Mouse (Mus musculus) heart, embryonic 14.5 days (tissue): ENCODE results near the gene Clasp2. TPM values are rescaled to one million over a fixed set of nuclear protein-coding genes. Genes with fewer than 3 reads are reported as not detected.

Source experiments
- ATAC-seq: fragments of 200-750 bp; cut with Nextera tagmentation; 2 replicates; pipeline ENCODE4 v1.8.0; 2017; ENCODE audit warnings: low read depth, moderate TSS enrichment; ENCODE audit not compliant: insufficient number of reproducible peaks, insufficient read depth, low FRiP score
- H3K27ac ChIP-seq, 2 experiments: fragments of 200-500 bp in 1 of 2; fragments of 300-500 bp in 1 of 2; sonication (generic) in 1 of 2; replicated peaks in 1 of 2; 2 replicates each; pipeline ENCODE4 v1.5.1; 2012 to 2014; ENCODE audit warnings: low read depth in 2 of 2, low read length in 2 of 2, control low read depth in 1 of 2, mild to moderate bottlenecking in 1 of 2, mixed read lengths in 1 of 2; ENCODE audit not compliant: control insufficient read depth in 1 of 2, insufficient read depth in 1 of 2
- H3K27me3 ChIP-seq: fragments of 300-500 bp; sonication (generic); 2 replicates; pipeline ENCODE4 v1.6.1; 2014; ENCODE audit warnings: mild to moderate bottlenecking, low read length, control low read depth; ENCODE audit not compliant: control insufficient read depth, insufficient read depth
- H3K36me3 ChIP-seq: fragments of 300-500 bp; sonication (generic); 2 replicates; pipeline ENCODE4 v1.6.1; 2014; ENCODE audit warnings: mild to moderate bottlenecking, control low read depth, low read length, mixed read lengths; ENCODE audit not compliant: control insufficient read depth, insufficient read depth
- H3K4me1 ChIP-seq, 2 experiments: fragments of 200-500 bp in 1 of 2; fragments of 300-500 bp in 1 of 2; sonication (generic) in 1 of 2; 2 replicates each; pipeline ENCODE4 v1.6.1; 2012 to 2014; ENCODE audit warnings: low read length in 2 of 2, control low read depth in 1 of 2, mixed read lengths in 1 of 2; ENCODE audit not compliant: control insufficient read depth in 2 of 2, insufficient read depth in 2 of 2
- H3K4me2 ChIP-seq: fragments of 300-500 bp; sonication (generic); 2 replicates; pipeline ENCODE4 v1.6.1; 2014; ENCODE audit warnings: mild to moderate bottlenecking, low read length
- H3K4me3 ChIP-seq, 2 experiments: fragments of 200-500 bp in 1 of 2; fragments of 300-500 bp in 1 of 2; sonication (generic) in 1 of 2; 2 replicates each; pipeline ENCODE4 v1.5.1; 2012 to 2014; ENCODE audit warnings: low read length in 2 of 2, mild to moderate bottlenecking in 2 of 2, control low read depth in 1 of 2, low read depth in 1 of 2, moderate library complexity in 1 of 2; ENCODE audit not compliant: control insufficient read depth in 1 of 2, insufficient read depth in 1 of 2
- H3K9ac ChIP-seq: fragments of 300-500 bp; sonication (generic); 2 replicates; pipeline ENCODE4 v1.6.1; 2014; ENCODE audit warnings: mild to moderate bottlenecking, low read length
- H3K9me3 ChIP-seq: fragments of 300-500 bp; sonication (generic); 2 replicates; pipeline ENCODE4 v1.6.1; 2016; ENCODE audit warnings: low read length, control low read depth; ENCODE audit not compliant: control insufficient read depth
- WGBS: fragments of 180-500 bp; shearing (Covaris S2); extraction: QIAGEN DNeasy Blood & Tissue Kit; methylation state at CpG from one replicate; pipeline ENCODE4 v1.1.7; 2014; 5-methylcytosine and 5-hydroxymethylcytosine counted together
- polyA plus RNA-seq: library from polyadenylated mRNA; unstranded; fragments of >200 nt; fragmentation: Nextera tagmentation; extraction: Ambion mirVana; gene quantifications from 2 replicates; pipeline ENCODE4 v1.2.1, GENCODE M21; 2014

Clasp2 gene
- polyA plus RNA-seq, 1 experiment from 2014 or later, result 25.3 TPM

- no peak for ATAC-seq
- Histone ChIP-seq H3K4me2 (no peak overlapping the region), H3K27ac (no peak overlapping the region), H3K9me3 (peaks cover 7% of the 10 kb centered on the region; the same call in 1 of the 2 replicates), H3K4me1 (peaks cover 0 to 5% of the 10 kb centered on the region in 2 experiments; a peak in 1 of 4 replicates), H3K27me3 (no peaks in the 10 kb centered on the region), H3K4me3 (no peak overlapping the region), H3K36me3 (peaks cover 5% of the 10 kb centered on the region; the same call in 1 of the 2 replicates), H3K9ac (no peak overlapping the region)
- 85% methylated on average over 10 of the region's 10 CpGs for WGBS
Measured at GRCm38 (mm10) chr9:113758472-113758871, 17.2 kb downstream of the Clasp2 start.

DNA sequence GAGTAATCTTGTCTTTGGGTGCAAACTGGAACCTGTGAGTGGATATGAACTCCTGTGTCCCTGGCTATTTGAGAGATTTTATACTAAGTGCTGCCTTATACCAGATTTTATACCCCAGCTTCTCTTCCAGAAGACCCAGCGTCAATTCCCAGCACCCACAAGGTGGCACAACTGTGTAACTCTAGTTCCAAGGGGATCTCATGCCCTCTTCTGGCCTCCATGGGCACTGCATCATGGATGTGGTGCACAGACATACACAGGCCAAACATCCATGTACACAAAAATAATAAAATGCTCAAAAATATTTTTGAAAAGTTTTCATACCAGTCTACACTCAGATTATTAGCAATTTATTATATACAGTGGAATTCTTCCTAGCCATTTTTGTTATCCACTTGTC, 18.4 kb downstream of the Clasp2 start:
- Histone ChIP-seq H3K36me3 (peaks cover 5% of the 10 kb centered on the region; the same call in 1 of the 2 replicates), H3K4me3 (no peak overlapping the region), H3K27ac (no peak overlapping the region), H3K9ac (no peak overlapping the region), H3K27me3 (no peaks in the 10 kb centered on the region), H3K9me3 (peaks cover 7% of the 10 kb centered on the region; the same call in 1 of the 2 replicates), H3K4me1 (peaks cover 0 to 5% of the 10 kb centered on the region in 2 experiments; a peak in 1 of 4 replicates), H3K4me2 (no peak overlapping the region)
- ATAC-seq, result no peak
- WGBS, result 100% methylated on average over 1 of the region's 1 CpGs

DNA sequence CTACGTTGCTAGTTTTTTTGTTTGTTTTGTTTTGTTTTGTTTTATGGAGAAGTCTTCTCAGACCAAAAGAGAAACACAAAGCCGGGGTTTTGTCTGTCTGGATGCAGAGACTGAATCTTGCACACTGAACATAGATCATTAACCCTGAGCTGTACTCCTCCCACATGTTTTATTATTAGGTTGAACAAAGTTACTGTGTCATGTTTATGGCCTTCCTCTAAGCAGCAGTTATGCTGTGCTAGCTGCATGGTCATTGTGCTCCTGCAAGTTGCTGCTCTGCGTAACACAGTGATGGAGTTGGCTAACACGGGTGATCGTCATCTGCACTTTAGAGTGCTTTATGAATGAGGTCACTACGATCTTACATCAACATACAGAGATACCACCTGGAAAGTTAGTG, 21.1 kb downstream of the Clasp2 start:
- ATAC-seq, result no peak
- WGBS, result 90% methylated on average over 6 of the region's 6 CpGs

DNA sequence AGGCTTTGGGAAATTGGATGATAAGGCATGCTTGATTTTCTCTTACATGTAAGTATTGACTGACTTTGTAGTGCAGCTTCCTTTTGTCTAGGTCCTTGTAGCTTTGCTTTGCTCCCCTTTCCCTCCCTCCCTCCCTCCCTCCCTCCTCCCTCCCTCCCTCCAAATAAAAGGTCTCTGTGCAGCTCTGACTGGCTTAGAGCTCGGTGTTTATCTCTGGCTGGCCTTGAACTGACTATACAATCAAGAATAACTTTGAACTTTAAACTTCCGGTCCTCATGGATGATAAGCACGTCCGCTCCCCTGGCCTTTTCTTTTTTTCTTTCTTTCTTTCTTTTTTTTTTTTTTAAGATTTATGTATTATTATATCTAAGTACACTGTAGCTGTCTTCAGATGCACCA, 21.9 kb downstream of the Clasp2 start:
- Histone ChIP-seq H3K9ac (no peak overlapping the region), H3K4me3 (no peak overlapping the region), H3K9me3 (peaks cover 7% of the 10 kb centered on the region; the same call in 1 of the 2 replicates), H3K36me3 (peaks cover 9% of the 10 kb centered on the region; the same call in 1 of the 2 replicates), H3K4me1 (no peaks in the 10 kb centered on the region), H3K4me2 (no peak overlapping the region), H3K27ac (no peak overlapping the region), H3K27me3 (no peaks in the 10 kb centered on the region)
- WGBS, result 78% methylated on average over 4 of the region's 4 CpGs
- ATAC-seq, result no peak

More for the DNA sequence above, 21.1 kb downstream of the Clasp2 start:
- peaks cover 7% of the 10 kb centered on the region; the same call in 1 of the 2 replicates for H3K9me3 ChIP-seq
- no peak overlapping the region for H3K4me2 ChIP-seq
- H3K36me3 ChIP-seq, result peaks cover 7% of the 10 kb centered on the region; the same call in 1 of the 2 replicates
- H3K4me3 ChIP-seq, result no peak overlapping the region
- no peak overlapping the region for H3K27ac ChIP-seq
- H3K27me3 ChIP-seq, result no peaks in the 10 kb centered on the region
- H3K4me1 ChIP-seq, result no peaks in the 10 kb centered on the region
- no peak overlapping the region for H3K9ac ChIP-seq

DNA sequence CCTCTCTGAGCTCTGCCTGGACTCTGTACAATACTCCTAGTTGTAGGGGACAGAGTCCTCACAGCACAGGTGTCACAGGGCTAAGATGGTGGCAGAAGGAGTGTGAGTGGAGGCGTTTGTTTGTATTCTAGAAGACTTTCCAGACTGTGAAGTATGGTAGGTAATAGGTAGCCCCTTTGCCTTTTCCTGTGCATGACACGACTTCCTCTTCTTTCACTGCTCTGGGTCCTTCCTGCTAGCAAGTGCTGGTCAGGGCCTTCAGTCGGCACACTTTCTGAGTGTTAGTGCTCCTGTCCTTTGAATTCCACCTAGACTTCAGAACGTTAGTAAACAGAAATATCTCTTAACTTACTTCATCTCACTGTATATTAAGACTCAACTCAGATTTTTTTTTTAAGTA, 29.4 kb downstream of the Clasp2 start:
- Histone ChIP-seq H3K4me3 (no peak overlapping the region), H3K27ac (no peak overlapping the region)
- 79% methylated on average over 4 of the region's 4 CpGs for WGBS

GRCm38 (mm10) chr9:113780863-113781262, 39.6 kb downstream of the Clasp2 start:
- H3K4me3 ChIP-seq, result no peak overlapping the region
- ATAC-seq, result no peak

More for the DNA sequence above, 29.4 kb downstream of the Clasp2 start:
- Histone ChIP-seq H3K36me3 (peaks cover 42% of the 10 kb centered on the region), H3K4me2 (no peak overlapping the region), H3K27me3 (no peaks in the 10 kb centered on the region), H3K9ac (no peak overlapping the region), H3K4me1 (no peaks in the 10 kb centered on the region), H3K9me3 (no peaks in the 10 kb centered on the region)
- no peak for ATAC-seq

DNA sequence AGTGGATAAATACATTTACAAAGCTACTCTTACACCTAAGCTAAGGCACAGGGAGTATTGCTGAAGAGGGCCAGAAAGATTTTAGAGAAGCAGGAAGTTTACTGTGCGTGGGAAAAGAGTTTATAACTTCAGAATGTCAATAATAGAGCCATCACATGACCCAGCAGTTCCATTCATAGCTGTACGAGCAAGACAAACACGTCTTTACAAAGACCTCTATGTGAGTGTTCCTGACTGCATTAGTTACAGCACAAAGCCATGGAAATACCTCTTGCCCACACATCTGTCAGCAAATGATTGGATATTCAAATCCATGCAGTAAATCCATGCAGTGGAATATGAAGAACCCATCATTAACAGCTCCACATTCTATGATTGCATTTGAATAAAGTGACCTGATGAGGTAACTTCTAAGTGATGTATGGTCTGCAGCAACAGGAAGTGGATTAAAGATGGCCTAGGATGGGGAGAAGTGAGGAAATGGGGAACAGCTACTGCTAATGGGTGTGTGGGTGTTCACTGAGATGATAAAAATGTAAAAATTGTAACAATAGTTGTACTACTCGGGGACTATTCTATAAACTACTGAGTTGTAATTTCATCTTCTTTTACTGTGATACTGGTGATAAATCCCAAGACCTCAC, 41.2 kb downstream of the Clasp2 start:
- no peak overlapping the region for H3K27ac ChIP-seq
- H3K4me2 ChIP-seq, result no peak overlapping the region
- no peaks in the 10 kb centered on the region for H3K9me3 ChIP-seq
- 70% methylated on average over 4 of the region's 4 CpGs for WGBS
- H3K4me1 ChIP-seq, result no peaks in the 10 kb centered on the region; a peak in 1 of 4 replicates
- H3K9ac ChIP-seq, result no peak overlapping the region
- no peaks in the 10 kb centered on the region for H3K27me3 ChIP-seq
- H3K4me3 ChIP-seq, result no peak overlapping the region
- no peak for ATAC-seq
- 0 out of 2 replicates have a peak, but pooled peaks cover 4% of the 10 kb centered on the region for H3K36me3 ChIP-seq

More at GRCm38 (mm10) chr9:113780863-113781262, 39.6 kb downstream of the Clasp2 start:
- no peaks in the 10 kb centered on the region for H3K9me3 ChIP-seq
- H3K9ac ChIP-seq, result no peak overlapping the region
- no peak overlapping the region for H3K4me2 ChIP-seq
- no peaks in the 10 kb centered on the region; a peak in 1 of 4 replicates for H3K4me1 ChIP-seq
- no peak overlapping the region for H3K27ac ChIP-seq
- no peaks in the 10 kb centered on the region for H3K27me3 ChIP-seq
- 78% methylated on average over 3 of the region's 3 CpGs for WGBS
- no peaks in the 10 kb centered on the region for H3K36me3 ChIP-seq
